Mouse (Mus musculus) CH12.LX (cell line): ENCODE results near the gene Tspan32. TPM values are rescaled to one million over a fixed set of nuclear protein-coding genes. Genes with fewer than 3 reads are reported as not detected.
A peak's percentile ranks its signal among the peaks of the same experiment; 100 is the strongest.

Source experiments
- DNase-seq: peaks from one replicate; pipeline ENCODE4 v3.0.0-alpha.2; 2013; ENCODE audit errors: extremely low read depth
- H3K27ac ChIP-seq: 2 replicates; pipeline ENCODE4 v1.5.1; 2012; ENCODE audit warnings: low read depth, mild to moderate bottlenecking, control low read depth, moderate library complexity; ENCODE audit not compliant: insufficient read depth
- H3K27me3 ChIP-seq: replicated peaks from 2 replicates; pipeline ENCODE3; 2012; ENCODE audit warnings: inconsistent platforms
- H3K36me3 ChIP-seq, 2 experiments: replicated peaks in 1 of 2; 2 replicates each; pipeline versions ENCODE3 to v1.6.1; 2012; ENCODE audit warnings: inconsistent platforms in 1 of 2, low read length in 1 of 2, mild to moderate bottlenecking in 1 of 2, mixed read lengths in 1 of 2, moderate library complexity in 1 of 2; ENCODE audit not compliant: control insufficient read depth in 1 of 2, insufficient read depth in 1 of 2
- H3K4me1 ChIP-seq, 2 experiments: 2 replicates each; pipeline ENCODE4 v1.6.1; 2012; ENCODE audit warnings: inconsistent platforms in 1 of 2, moderate library complexity in 1 of 2; ENCODE audit not compliant: insufficient read depth in 2 of 2, control insufficient read depth in 1 of 2
- H3K4me2 ChIP-seq: 2 replicates; pipeline ENCODE4 v1.6.1; 2012; ENCODE audit warnings: low read depth, mild to moderate bottlenecking, control low read depth; ENCODE audit not compliant: poor library complexity, insufficient read depth, severe bottlenecking
- H3K4me3 ChIP-seq, 3 experiments: fragments of 150-350 bp in 1 of 3; sonication (generic) in 1 of 3; replicated peaks in 1 of 3; 2 replicates each; pipeline versions ENCODE3 to v1.5.1; 2011 to 2012; ENCODE audit warnings: low read depth in 2 of 3, low read length in 2 of 3, mild to moderate bottlenecking in 2 of 3, moderate library complexity in 2 of 3, control low read depth in 1 of 3, improper control_type of control experiment in 1 of 3, inconsistent platforms in 1 of 3, mixed read lengths in 1 of 3; ENCODE audit not compliant: poor library complexity in 1 of 3
- H3K79me2 ChIP-seq: replicated peaks from 2 replicates; pipeline ENCODE4 v1.6.1; 2012; ENCODE audit warnings: mild to moderate bottlenecking, moderate library complexity; ENCODE audit not compliant: control insufficient read depth, poor library complexity, insufficient read depth, severe bottlenecking; ENCODE audit errors: extremely low read depth
- H3K9ac ChIP-seq: 2 replicates; pipeline ENCODE4 v1.6.1; 2012; ENCODE audit warnings: low read depth, mild to moderate bottlenecking, control low read depth, moderate library complexity; ENCODE audit not compliant: insufficient read depth
- H3K9me3 ChIP-seq: replicated peaks from 2 replicates; pipeline ENCODE3; 2012; ENCODE audit warnings: low read length, inconsistent platforms, mixed read lengths
- E2F4 ChIP-seq: IDR thresholded peaks from 2 replicates; pipeline ENCODE4 v1.6.1; 2011; ENCODE audit warnings: low read depth, low read length, improper control_type of control experiment; ENCODE audit not compliant: insufficient replicate concordance
- ELF1 ChIP-seq: IDR thresholded peaks from 2 replicates; pipeline ENCODE4 v1.6.1; 2014; ENCODE audit warnings: low read depth, mild to moderate bottlenecking, inconsistent platforms, low read length, improper control_type of control experiment
- EP300 ChIP-seq: IDR thresholded peaks from 2 replicates; pipeline ENCODE4 v1.6.1; 2011; ENCODE audit warnings: low read length, improper control_type of control experiment
- GABPA ChIP-seq: IDR thresholded peaks from 2 replicates; pipeline ENCODE4 v1.6.1; 2012; ENCODE audit warnings: low read depth, low read length, improper control_type of control experiment, inconsistent platforms; ENCODE audit not compliant: insufficient replicate concordance
- HCFC1 ChIP-seq: IDR thresholded peaks from 2 replicates; pipeline ENCODE4 v1.6.1; 2012; ENCODE audit warnings: low read depth, mild to moderate bottlenecking, inconsistent platforms, low read length, improper control_type of control experiment
- IRF4 ChIP-seq: IDR thresholded peaks from 2 replicates; pipeline ENCODE4 v1.6.1; 2014; ENCODE audit warnings: low read depth, mild to moderate bottlenecking, inconsistent platforms, low read length, improper control_type of control experiment
- MAFK ChIP-seq: IDR thresholded peaks from 2 replicates; pipeline ENCODE4 v1.6.1; 2011; ENCODE audit warnings: low read length, improper control_type of control experiment; ENCODE audit not compliant: insufficient replicate concordance
- MAX ChIP-seq: IDR thresholded peaks from 2 replicates; pipeline ENCODE4 v1.6.1; 2011; ENCODE audit warnings: low read length, improper control_type of control experiment
- MAZ ChIP-seq: IDR thresholded peaks from 2 replicates; pipeline ENCODE4 v1.6.1; 2012; ENCODE audit warnings: low read depth, mild to moderate bottlenecking, inconsistent platforms, low read length, improper control_type of control experiment, moderate library complexity
- MXI1 ChIP-seq: IDR thresholded peaks from 2 replicates; pipeline ENCODE4 v1.6.1; 2011; ENCODE audit warnings: mild to moderate bottlenecking, low read depth, low read length, improper control_type of control experiment
- MYC ChIP-seq: IDR thresholded peaks from 2 replicates; pipeline ENCODE4 v1.6.1; 2011; ENCODE audit warnings: low read depth, mild to moderate bottlenecking, improper control_type of control experiment, low read length
- SIN3A ChIP-seq: IDR thresholded peaks from 2 replicates; pipeline ENCODE4 v1.6.1; 2012; ENCODE audit warnings: low read length, improper control_type of control experiment, inconsistent platforms
- SMC3 ChIP-seq: IDR thresholded peaks from 2 replicates; pipeline ENCODE4 v1.6.1; 2011; ENCODE audit warnings: low read depth, low read length, improper control_type of control experiment
- TBP ChIP-seq: conservative IDR thresholded peaks from 2 replicates; pipeline ENCODE4 v1.6.1; 2011; ENCODE audit warnings: low read depth, low read length, improper control_type of control experiment
- UBTF ChIP-seq: IDR thresholded peaks from 2 replicates; pipeline ENCODE4 v1.6.1; 2012; ENCODE audit warnings: low read depth, mild to moderate bottlenecking, inconsistent platforms, low read length, improper control_type of control experiment, moderate library complexity
- USF1 ChIP-seq: IDR thresholded peaks from 2 replicates; pipeline ENCODE4 v1.6.1; 2014; ENCODE audit warnings: low read depth, mild to moderate bottlenecking, inconsistent platforms, low read length, improper control_type of control experiment
- USF2 ChIP-seq: conservative IDR thresholded peaks from 2 replicates; pipeline ENCODE4 v1.6.1; 2011; ENCODE audit warnings: low read depth, low read length, improper control_type of control experiment
- ZC3H11A ChIP-seq: IDR thresholded peaks from 2 replicates; pipeline ENCODE4 v1.6.1; 2012; ENCODE audit warnings: low read depth, mild to moderate bottlenecking, inconsistent platforms, low read length, improper control_type of control experiment
- ZKSCAN1 ChIP-seq: IDR thresholded peaks from 2 replicates; pipeline ENCODE4 v1.6.1; 2012; ENCODE audit warnings: low read depth, inconsistent platforms, low read length, improper control_type of control experiment, borderline replicate concordance
- ZMIZ1 ChIP-seq: IDR thresholded peaks from 2 replicates; pipeline ENCODE4 v1.6.1; 2012; ENCODE audit warnings: low read depth, mild to moderate bottlenecking, inconsistent platforms, low read length, improper control_type of control experiment
- dilution Hi-C: fragments of 300-500 bp; cut with MboI; formaldehyde crosslinking; loops from 2 replicates; pipeline ENCODE4 v1.14.3; 2020; ENCODE audit warnings: low sequenced_read_pairs; ENCODE audit not compliant: extremely low pct_unique_long_range_greater_than_20kb, extremely low pct_ligation_motif_present
- in situ Hi-C: fragments of 300-500 bp; cut with MboI; formaldehyde crosslinking; loops from 3 replicates; pipeline ENCODE4 v1.14.3; 2019; ENCODE audit warnings: low sequenced_read_pairs, low pct_ligation_motif_present, low pct_unique_long_range_greater_than_20kb, mixed read lengths
- polyA plus RNA-seq: library from polyadenylated mRNA; unstranded; fragments of >175 nt; gene quantifications from 2 replicates; pipeline ENCODE4 v1.2.1, GENCODE M21; 2012; ENCODE audit warnings: low read depth; ENCODE audit not compliant: insufficient read length
- total RNA-seq, 2 experiments: library from RNA; depleted of rRNA; stranded (reverse); fragments of 300-350 nt in 1 of 2; fragments of >200 nt in 1 of 2; gene quantifications; 2 replicates each; pipeline ENCODE4 v1.2.3; 2012 to 2014

Gene Tspan32
- total and polyA plus RNA-seq, 3 experiments = 28.2 to 34.5 (median 28.6) TPM

DNA sequence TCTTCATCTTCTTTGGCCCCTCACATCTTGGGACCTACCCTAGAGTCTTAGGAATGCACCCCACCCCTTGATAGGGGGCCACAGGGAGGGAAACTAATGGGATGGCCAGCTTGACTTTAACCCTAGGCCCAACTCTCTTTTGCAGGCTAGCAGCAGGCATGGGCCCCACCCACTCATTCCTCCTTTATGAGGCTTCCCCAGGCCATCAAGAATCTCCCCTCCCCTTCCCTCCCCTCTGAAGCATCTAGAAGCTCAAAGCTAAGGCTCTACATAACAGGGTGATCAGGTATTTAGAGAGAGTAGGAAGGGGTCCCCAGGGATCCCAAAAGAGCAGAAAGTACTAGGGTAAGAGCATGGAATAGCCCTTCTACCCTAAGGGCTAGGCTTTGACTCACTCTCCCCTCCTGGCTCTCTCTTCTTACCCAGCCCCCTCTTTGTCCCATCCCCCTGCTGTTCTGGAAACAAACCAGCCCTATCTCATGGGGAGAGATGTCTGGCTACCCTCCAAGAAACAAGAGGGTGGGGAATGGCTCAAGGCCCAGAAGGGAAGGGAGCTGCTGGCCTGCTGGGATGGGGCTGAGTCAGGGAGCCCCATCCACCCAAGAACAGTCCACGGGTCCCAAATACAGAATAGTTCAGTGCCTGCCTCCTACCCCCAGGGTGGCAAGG lies 11.0 kb downstream of the Tspan32 start:
- Histone ChIP-seq H3K4me1 (peaks cover 26 to 57% of the 10 kb centered on the region in 2 experiments), H3K9ac (no peak overlapping the region), H3K36me3 (peaks cover 3 to 54% of the 10 kb centered on the region in 2 experiments), H3K27ac (no peak overlapping the region), H3K9me3 (no peaks in the 10 kb centered on the region), H3K4me3 (no peak overlapping the region), H3K4me2 (no peak overlapping the region), H3K79me2 (no peaks in the 10 kb centered on the region), H3K27me3 (no peaks in the 10 kb centered on the region)
- in situ Hi-C loops (loop anchor here (25.0 kb wide), 1 partner anchor 554 kb away; the partner anchor contains the start of gene Lsp1), dilution Hi-C loops (no loop called here)
- TF ChIP-seq ELF1 (no peak), UBTF (no peak), SMC3 (no peak), USF2 (no peak), EP300 (no peak), ZC3H11A (no peak), E2F4 (no peak), MYC (no peak), IRF4 (no peak), ZMIZ1 (no peak), TBP (no peak), MAZ (no peak), SIN3A (no peak)
- DNase-seq = no peak

DNA sequence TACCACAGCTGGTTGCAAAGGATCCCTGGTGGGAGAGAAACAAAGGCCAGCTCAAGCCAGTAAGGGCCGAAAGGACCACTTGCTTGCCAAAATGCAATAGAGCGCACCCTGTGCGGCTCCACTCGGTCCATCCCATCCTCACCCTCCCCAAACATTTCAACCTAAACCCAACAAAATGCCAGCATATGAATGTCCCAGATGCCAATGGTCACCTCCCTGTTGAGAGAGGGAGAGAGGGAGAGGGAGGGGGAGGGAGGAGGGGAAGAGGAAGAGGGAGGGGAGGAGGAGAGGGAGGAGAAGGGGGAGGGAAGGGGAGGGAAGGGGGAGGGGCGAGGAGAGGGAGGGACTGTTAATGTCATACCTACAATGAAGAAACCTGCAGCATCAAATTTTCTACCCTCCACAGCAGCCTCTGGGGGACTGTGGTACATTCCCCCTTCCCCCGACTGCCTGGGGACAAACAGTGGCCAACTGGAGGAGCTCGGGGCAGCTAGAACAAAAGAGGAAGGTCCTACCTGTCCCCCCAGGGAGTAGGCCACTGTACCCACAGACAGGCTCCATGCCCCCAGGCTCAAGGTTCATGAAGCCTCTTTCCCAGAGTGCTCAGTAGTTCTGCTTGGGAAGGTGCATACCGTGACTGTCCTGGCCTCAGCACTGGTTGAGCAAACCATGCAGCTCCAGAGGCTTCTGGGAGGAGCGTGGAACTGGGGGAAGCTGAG lies 11.7 kb downstream of the Tspan32 start:
- Histone ChIP-seq H3K27ac (no peak overlapping the region), H3K9ac (no peak overlapping the region), H3K9me3 (no peaks in the 10 kb centered on the region), H3K4me3 (peak overlapping the region in 1 of 3 experiments; percentile 4), H3K4me1 (peaks cover 31 to 64% of the 10 kb centered on the region in 2 experiments), H3K4me2 (no peak overlapping the region), H3K27me3 (no peaks in the 10 kb centered on the region), H3K79me2 (no peaks in the 10 kb centered on the region), H3K36me3 (peaks cover 3 to 47% of the 10 kb centered on the region in 2 experiments)
- dilution Hi-C loops (no loop called here), in situ Hi-C loops (loop anchor here (25.0 kb wide), 1 partner anchor 554 kb away; the partner anchor contains the start of gene Lsp1)
- no peak for DNase-seq
- TF ChIP-seq USF1 (no peak), GABPA (no peak), MAFK (no peak), HCFC1 (no peak), ZKSCAN1 (no peak), TBP (no peak), EP300 (no peak), SMC3 (no peak), MXI1 (no peak), MAX (no peak)
